Mouse (Mus musculus) bone marrow macrophage, adult 2 months (primary cell): Measurements from ENCODE around the gene Abca7. TPM values are rescaled to one million over a fixed set of nuclear protein-coding genes. Genes with fewer than 3 reads are reported as not detected.

Experiments
- H3K27ac ChIP-seq: 2 replicates; pipeline ENCODE4 v1.5.1; 2012; ENCODE audit warnings: low read depth, low read length; ENCODE audit not compliant: insufficient read depth
- H3K4me1 ChIP-seq: 2 replicates; pipeline ENCODE4 v1.6.1; 2012; ENCODE audit warnings: low read length; ENCODE audit not compliant: control insufficient read depth, insufficient read depth
- H3K4me3 ChIP-seq: 2 replicates; pipeline ENCODE4 v1.5.1; 2012; ENCODE audit warnings: mild to moderate bottlenecking, low read length, moderate library complexity; ENCODE audit not compliant: insufficient read depth
- CTCF ChIP-seq: IDR thresholded peaks from 2 replicates; pipeline ENCODE4 v1.5.1; 2012; ENCODE audit warnings: low read depth, mild to moderate bottlenecking, low read length, moderate library complexity
- POLR2A ChIP-seq: IDR thresholded peaks from 2 replicates; pipeline ENCODE4 v1.6.1; 2012; ENCODE audit warnings: mild to moderate bottlenecking, low read depth, low read length, borderline replicate concordance
- polyA plus RNA-seq: library from polyadenylated mRNA; stranded (reverse); fragments of >200 nt; gene quantifications from 2 replicates; pipeline ENCODE4 v1.2.4, GENCODE M21; 2012; ENCODE audit not compliant: missing spikeins, insufficient read depth, insufficient read length

The Abca7 gene
- polyA plus RNA-seq, 1 experiment: 27.5 TPM

DNA sequence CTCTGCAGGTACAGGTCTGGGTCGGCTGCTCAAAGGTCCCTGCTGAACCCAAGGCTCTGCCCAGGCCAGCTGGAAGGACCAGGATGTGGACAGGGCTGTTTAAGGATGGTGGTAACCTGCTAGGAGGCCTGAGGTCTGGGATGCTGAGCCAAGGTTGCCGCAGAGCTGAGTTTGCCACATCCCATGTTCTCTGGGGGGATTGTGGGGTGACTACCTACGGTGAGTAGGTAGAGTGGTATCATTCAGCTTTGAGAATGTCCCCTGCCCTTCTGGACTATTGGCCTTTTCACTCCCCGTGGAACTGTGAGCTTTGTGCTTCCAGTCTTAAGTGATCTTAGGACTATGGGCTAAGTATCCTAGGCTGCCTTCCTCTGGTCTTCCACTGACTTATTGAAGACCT lies 60.2 kb downstream of the Abca7 start:
- Histone ChIP-seq H3K4me3 (no peak overlapping the region), H3K27ac (no peak overlapping the region), H3K4me1 (peaks cover 16% of the 10 kb centered on the region)
- no peak for TF ChIP-seq POLR2A
- TF ChIP-seq CTCF: no peak

- Histone ChIP-seq H3K4me1 (peaks cover 11% of the 10 kb centered on the region), H3K4me3 (no peak overlapping the region), H3K27ac (no peak overlapping the region)
- TF ChIP-seq POLR2A: no peak
- TF ChIP-seq CTCF: no peak
These were observed 60.8 kb downstream of the Abca7 start for GRCm38 (mm10) chr10:80056976-80057682.

DNA sequence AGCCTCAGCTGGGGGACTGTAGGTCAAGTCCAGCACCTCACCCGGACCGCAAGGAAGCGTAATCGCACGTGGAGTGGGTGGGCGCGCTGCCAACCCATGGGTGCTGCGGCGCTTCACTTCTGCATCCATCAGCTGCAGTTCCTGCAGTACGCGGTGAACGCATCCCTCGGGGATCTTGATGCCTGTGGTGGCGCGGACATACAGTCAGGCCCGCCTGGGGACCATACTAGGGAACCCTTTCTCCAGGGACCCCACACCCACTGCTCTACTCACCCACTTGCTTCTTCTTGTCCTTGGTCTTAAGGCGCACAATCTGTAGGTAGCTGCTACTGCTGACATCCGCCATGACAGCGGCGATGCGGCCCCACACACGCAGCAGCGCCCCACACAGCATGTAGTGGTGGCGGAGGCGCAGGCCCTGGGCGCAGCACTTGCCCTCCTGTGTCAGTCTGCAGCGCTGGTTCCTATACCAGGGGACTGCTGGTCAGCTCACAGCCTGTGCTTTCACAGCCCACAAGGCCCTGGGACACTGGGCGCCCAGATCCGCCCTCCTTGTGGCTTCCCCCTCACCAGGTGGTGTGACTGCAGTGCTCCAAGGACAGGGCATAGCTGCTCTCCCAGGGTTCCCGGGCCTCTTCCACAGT lies 61.5 kb downstream of the Abca7 start:
- Histone ChIP-seq H3K27ac (no peak overlapping the region), H3K4me3 (no peak overlapping the region), H3K4me1 (peaks cover 5% of the 10 kb centered on the region)
- TF ChIP-seq CTCF: no peak
- TF ChIP-seq POLR2A: no peak

GRCm38 (mm10) chr10:80063104-80063503 lies 66.8 kb downstream of the Abca7 start:
- no peak for TF ChIP-seq POLR2A
- TF ChIP-seq CTCF: no peak
- H3K4me1 ChIP-seq: no peaks in the 10 kb centered on the region

GRCm38 (mm10) chr10:80063877-80064650 lies 67.8 kb downstream of the Abca7 start:
- H3K27ac ChIP-seq: no peak overlapping the region
- no peak for TF ChIP-seq POLR2A
- no peak for TF ChIP-seq CTCF
- no peaks in the 10 kb centered on the region for H3K4me1 ChIP-seq
- no peak overlapping the region for H3K4me3 ChIP-seq

More at GRCm38 (mm10) chr10:80063104-80063503, 66.8 kb downstream of the Abca7 start:
- no peak overlapping the region for H3K4me3 ChIP-seq
- no peak overlapping the region for H3K27ac ChIP-seq

Other genes with a start within 250 kb of the Abca7 start
- 18.8 and 19.8 TPM in 2 replicates for gene Polrmt, start 249.9 kb upstream of the Abca7 start, polyA plus RNA-seq
- gene Fgf22, start 241.4 kb upstream of the Abca7 start, polyA plus RNA-seq: not detected in 2 replicates
- 23.3 and 27.6 TPM in 2 replicates for gene Rnf126, start 229.5 kb upstream of the Abca7 start, polyA plus RNA-seq
- 1.0 and 1.1 TPM in 2 replicates for gene Fstl3, start 219.2 kb upstream of the Abca7 start, polyA plus RNA-seq
- not detected in 2 replicates for gene Prss57, start 205.5 kb upstream of the Abca7 start, polyA plus RNA-seq
- gene Palm, start 202.9 kb upstream of the Abca7 start, polyA plus RNA-seq: 2.9 and 3.4 TPM in 2 replicates
- gene Misp, start 175.5 kb upstream of the Abca7 start, polyA plus RNA-seq: 0.91 TPM in 1 of 2 replicates, not detected in the other
- 129 and 141 TPM in 2 replicates for gene Ptbp1, start 142.1 kb upstream of the Abca7 start, polyA plus RNA-seq
- gene Prtn3, start 122.0 kb upstream of the Abca7 start, polyA plus RNA-seq: not detected in 2 replicates
- gene Plppr3, start 121.9 kb upstream of the Abca7 start, polyA plus RNA-seq: not detected in 2 replicates
- 0.75 TPM in 1 of 2 replicates, not detected in the other for gene Elane, start 110.2 kb upstream of the Abca7 start, polyA plus RNA-seq
- gene Cfd, start 105.6 kb upstream of the Abca7 start, polyA plus RNA-seq: 1.3 TPM in 1 of 2 replicates, not detected in the other
- 14.6 and 19.3 TPM in 2 replicates for gene Med16, start 87.6 kb upstream of the Abca7 start, polyA plus RNA-seq
- gene Gm26602, start 85.6 kb upstream of the Abca7 start, polyA plus RNA-seq: not detected in 2 replicates
- 0.67 and 0.71 TPM in 2 replicates for gene Kiss1r, start 79.5 kb upstream of the Abca7 start, polyA plus RNA-seq
- 87.2 and 90.4 TPM in 2 replicates for gene R3hdm4, start 75.3 kb upstream of the Abca7 start, polyA plus RNA-seq
- 15.4 and 17.8 TPM in 2 replicates for gene Arid3a, start 69.5 kb upstream of the Abca7 start, polyA plus RNA-seq
- 32.2 and 35.8 TPM in 2 replicates for gene Wdr18, start 36.3 kb upstream of the Abca7 start, polyA plus RNA-seq
- 0.65 and 0.91 TPM in 2 replicates for gene Grin3b, start 25.8 kb upstream of the Abca7 start, polyA plus RNA-seq
- 86.5 and 101 TPM in 2 replicates for gene Tmem259, start 12.2 kb upstream of the Abca7 start, polyA plus RNA-seq
- 37.5 and 41.5 TPM in 2 replicates for gene Cnn2, start 7.9 kb upstream of the Abca7 start, polyA plus RNA-seq
- gene Arhgap45, start 20.2 kb downstream of the Abca7 start, polyA plus RNA-seq: 218 TPM in 2 replicates
- gene Polr2e, start 43.3 kb downstream of the Abca7 start, polyA plus RNA-seq: 53.0 and 55.5 TPM in 2 replicates
- gene Gpx4, start 50.7 kb downstream of the Abca7 start, polyA plus RNA-seq: 311 and 322 TPM in 2 replicates
- 54.5 and 55.8 TPM in 2 replicates for gene Sbno2, start 109.1 kb downstream of the Abca7 start, polyA plus RNA-seq
- gene Stk11, start 119.3 kb downstream of the Abca7 start, polyA plus RNA-seq: 104 TPM in 2 replicates
- gene Atp5d, start 142.1 kb downstream of the Abca7 start, polyA plus RNA-seq: 198 TPM in 2 replicates
- 2.0 and 2.9 TPM in 2 replicates for gene Cbarp, start 144.3 kb downstream of the Abca7 start, polyA plus RNA-seq
- 32.9 and 40.5 TPM in 2 replicates for gene Midn, start 151.8 kb downstream of the Abca7 start, polyA plus RNA-seq
- 48.0 and 49.8 TPM in 2 replicates for gene Cirbp, start 169.5 kb downstream of the Abca7 start, polyA plus RNA-seq
- 22.7 and 23.9 TPM in 2 replicates for gene 1600002K03Rik, start 176.4 kb downstream of the Abca7 start, polyA plus RNA-seq
- 0.51 and 1.0 TPM in 2 replicates for gene Efna2, start 183.0 kb downstream of the Abca7 start, polyA plus RNA-seq
- gene Mum1, start 229.9 kb downstream of the Abca7 start, polyA plus RNA-seq: 27.2 and 36.2 TPM in 2 replicates